ENCODE assay signal across 27 mouse cellular contexts in genomic region chr2:20763511-20764212, GRCm38 (mm10).
DNase-seq lines count a peak whose midpoint lies in the region; ATAC-seq and TF ChIP-seq lines count a peak whose summit lies in the region.
"Had no signal": no experiment of that assay in that cellular context is flagged by ENCODE, and none has a peak within 500 bp of the region (broad histone marks: within the 10 kb centered on the region; RNA-seq: fewer than 3 reads in every experiment).

No protein-coding gene starts in this region.

- TF ChIP-seq CTCF in CH12.LX (conservative IDR thresholded peaks at IDR 0.05 in 1 of 2, IDR thresholded peaks at IDR 0.05 in 1 of 2; ENCODE audit: low read depth in 2 of 2, low read length in 2 of 2), result no peak

- no peak for TF ChIP-seq RAD21 in CH12.LX (IDR thresholded peaks at IDR 0.05; ENCODE audit: low read depth, low read length)

- no peaks in the 10 kb centered on the region for H3K4me1 ChIP-seq in embryonic facial prominence, embryonic 11.5 days (ENCODE audit: control insufficient read depth, insufficient read depth, low read length)
- H3K4me1 ChIP-seq in embryonic facial prominence, embryonic 10.5 days, result peaks cover 11% of the 10 kb centered on the region; the same call in 1 of the 2 replicates
- H3K4me1 ChIP-seq in heart, embryonic 12.5 days (replicated peaks), result peaks cover 22% of the 10 kb centered on the region
- H3K4me1 ChIP-seq in heart, embryonic 10.5 days, result peaks cover 15% of the 10 kb centered on the region; the same call in 1 of the 2 replicates
- peaks cover 8 to 17% of the 10 kb centered on the region in 2 experiments; a peak in 3 of 4 replicates for H3K4me1 ChIP-seq in CH12.LX (ENCODE audit: control insufficient read depth in 1 of 2, insufficient read depth in 2 of 2)
- H3K4me1 ChIP-seq: embryonic facial prominence, embryonic 12.5 days; embryonic facial prominence, embryonic 15.5 days; forebrain, embryonic 15.5 days; hindbrain, embryonic 12.5 days; hindbrain, embryonic 15.5 days had no signal

- no peak for TF ChIP-seq POLR2A in CH12.LX (IDR thresholded peaks at IDR 0.05; ENCODE audit: low read depth, low read length)

- H3K27ac ChIP-seq in embryonic facial prominence, embryonic 11.5 days (replicated peaks; ENCODE audit: low read depth, low read length), result no peak overlapping the region
- H3K27ac ChIP-seq in embryonic facial prominence, embryonic 10.5 days (replicated peaks), result no peak overlapping the region
- H3K27ac ChIP-seq in heart, embryonic 12.5 days (ENCODE audit: poor library complexity, severe bottlenecking), result peak overlapping the region; percentile 24; the same call in 1 of the 2 replicates
- no peak overlapping the region for H3K27ac ChIP-seq in heart, embryonic 10.5 days
- no peak overlapping the region; the same call in 1 of the 2 replicates for H3K27ac ChIP-seq in CH12.LX (ENCODE audit: insufficient read depth, low read depth)
- H3K27ac ChIP-seq: embryonic facial prominence, embryonic 12.5 days; embryonic facial prominence, embryonic 15.5 days; forebrain, embryonic 15.5 days; hindbrain, embryonic 12.5 days; hindbrain, embryonic 15.5 days had no signal

- no peaks in the 10 kb centered on the region; the same call in 1 of the 2 replicates for H3K36me3 ChIP-seq in embryonic facial prominence, embryonic 11.5 days (replicated peaks; ENCODE audit: control insufficient read depth, insufficient read depth, low read depth, low read length)
- peaks cover 24% of the 10 kb centered on the region for H3K36me3 ChIP-seq in embryonic facial prominence, embryonic 10.5 days (replicated peaks)
- no peaks in the 10 kb centered on the region for H3K36me3 ChIP-seq in heart, embryonic 12.5 days
- no peaks in the 10 kb centered on the region for H3K36me3 ChIP-seq in heart, embryonic 10.5 days
- H3K36me3 ChIP-seq in CH12.LX (replicated peaks in 1 of 2; ENCODE audit: control insufficient read depth in 1 of 2, insufficient read depth in 1 of 2, low read length in 1 of 2), result peaks cover 22 to 57% of the 10 kb centered on the region in 2 experiments
- H3K36me3 ChIP-seq: forebrain, embryonic 15.5 days; hindbrain, embryonic 12.5 days; hindbrain, embryonic 15.5 days had no signal

- H3K4me3 ChIP-seq in embryonic facial prominence, embryonic 11.5 days (ENCODE audit: low read depth, low read length), result no peak overlapping the region
- H3K4me3 ChIP-seq in embryonic facial prominence, embryonic 10.5 days, result no peak overlapping the region
- no peak overlapping the region for H3K4me3 ChIP-seq in heart, embryonic 12.5 days
- H3K4me3 ChIP-seq in heart, embryonic 10.5 days, result no peak overlapping the region
- no peak overlapping the region for H3K4me3 ChIP-seq in CH12.LX (replicated peaks in 1 of 3; ENCODE audit: low read depth in 2 of 3, low read length in 2 of 3, poor library complexity in 1 of 3)
- H3K4me3 ChIP-seq: embryonic facial prominence, embryonic 12.5 days; embryonic facial prominence, embryonic 15.5 days; forebrain, embryonic 15.5 days; hindbrain, embryonic 12.5 days; hindbrain, embryonic 15.5 days had no signal

- DNase-seq in embryonic facial prominence, embryonic 11.5 days (ENCODE audit: low spot score), result no peak
- no peak for DNase-seq in embryonic facial prominence, embryonic 10.5 days (ENCODE audit: low spot score)
- DNase-seq in heart, embryonic 10.5 days (ENCODE audit: low spot score), result no peak
- DNase-seq in CH12.LX (ENCODE audit: extremely low read depth), result peak; percentile 47
- DNase-seq in NIH3T3 (ENCODE audit: low read depth), result peak; percentile 6
- DNase-seq in left cerebral cortex, postnatal 36 days (ENCODE audit: low spot score in 2 of 2), result no peak
- DNase-seq: adrenal gland, postnatal 25 days; B cell, adult 2 months; cerebellum, adult 11-12 months; cerebellum, adult 8-10 months; cerebellum, postnatal 10 days; cerebellum, postnatal 36 days; embryo, embryonic 11 days; gastrocnemius, postnatal 14 days; heart, adult 18-20 months; heart, postnatal 14 days; kidney, adult 2 months had no signal

- H3K79me2 ChIP-seq in CH12.LX (replicated peaks; ENCODE audit: control insufficient read depth, extremely low read depth, insufficient read depth, poor library complexity, severe bottlenecking), result no peaks in the 10 kb centered on the region

- 0 out of 2 replicates have a peak, but pooled peaks have one; percentile 29 for ATAC-seq in embryonic facial prominence, embryonic 11.5 days (replicated peaks; ENCODE audit: insufficient number of reproducible peaks, low FRiP score, low TSS enrichment, low read depth)
- ATAC-seq in heart, embryonic 12.5 days (ENCODE audit: insufficient number of reproducible peaks, low FRiP score), result no peak; the same call in 1 of the 2 replicates
- no peak for ATAC-seq in activated CD4-positive, CD25-positive, alpha-beta regulatory T cell, adult 4 months
- ATAC-seq: forebrain, embryonic 15.5 days; intestine, postnatal 0 days; Patski had no signal

- WGBS in embryonic facial prominence, embryonic 11.5 days, result 82% methylated on average over 4 of the region's 4 CpGs
- 87% methylated on average over 4 of the region's 4 CpGs for WGBS in embryonic facial prominence, embryonic 10.5 days
- WGBS in heart, embryonic 12.5 days, result 63% methylated on average over 4 of the region's 4 CpGs
- WGBS in heart, embryonic 10.5 days, result 72% methylated on average over 4 of the region's 4 CpGs

- intact Hi-C loops in left cerebral cortex, postnatal 36 days (cut with DNase I), result no loop called here

- no peaks in the 10 kb centered on the region for H3K27me3 ChIP-seq in embryonic facial prominence, embryonic 11.5 days (ENCODE audit: control insufficient read depth, insufficient read depth, low read length)
- H3K27me3 ChIP-seq in embryonic facial prominence, embryonic 10.5 days (replicated peaks; ENCODE audit: low read depth, poor library complexity, severe bottlenecking), result no peaks in the 10 kb centered on the region
- no peaks in the 10 kb centered on the region for H3K27me3 ChIP-seq in heart, embryonic 12.5 days (replicated peaks)
- no peaks in the 10 kb centered on the region for H3K27me3 ChIP-seq in heart, embryonic 10.5 days (ENCODE audit: insufficient read depth, poor library complexity, severe bottlenecking)
- no peaks in the 10 kb centered on the region for H3K27me3 ChIP-seq in CH12.LX (replicated peaks)
- H3K27me3 ChIP-seq: embryonic facial prominence, embryonic 12.5 days; embryonic facial prominence, embryonic 15.5 days; forebrain, embryonic 15.5 days; hindbrain, embryonic 12.5 days; hindbrain, embryonic 15.5 days; Patski had no signal

- TF ChIP-seq EP300 in CH12.LX (IDR thresholded peaks at IDR 0.05; ENCODE audit: low read length), result 0 out of 2 replicates have a peak, but pooled peaks have one; percentile 18

- H3K4me2 ChIP-seq in embryonic facial prominence, embryonic 11.5 days (ENCODE audit: low read depth, low read length), result no peak overlapping the region
- H3K4me2 ChIP-seq in heart, embryonic 12.5 days, result no peak overlapping the region
- no peak overlapping the region for H3K4me2 ChIP-seq in CH12.LX (ENCODE audit: insufficient read depth, low read depth, poor library complexity, severe bottlenecking)
- H3K4me2 ChIP-seq: embryonic facial prominence, embryonic 12.5 days; embryonic facial prominence, embryonic 15.5 days; forebrain, embryonic 15.5 days; heart, embryonic 11.5 days; hindbrain, embryonic 12.5 days; hindbrain, embryonic 15.5 days had no signal

- no peaks in the 10 kb centered on the region for H3K9me3 ChIP-seq in embryonic facial prominence, embryonic 11.5 days (replicated peaks; ENCODE audit: control insufficient read depth, low read length)
- H3K9me3 ChIP-seq in embryonic facial prominence, embryonic 10.5 days, result no peaks in the 10 kb centered on the region
- no peaks in the 10 kb centered on the region for H3K9me3 ChIP-seq in heart, embryonic 12.5 days (replicated peaks)
- H3K9me3 ChIP-seq in heart, embryonic 10.5 days, result no peaks in the 10 kb centered on the region
- H3K9me3 ChIP-seq in CH12.LX (replicated peaks; ENCODE audit: low read length), result no peaks in the 10 kb centered on the region
- H3K9me3 ChIP-seq: embryonic facial prominence, embryonic 12.5 days; embryonic facial prominence, embryonic 15.5 days; forebrain, embryonic 15.5 days; hindbrain, embryonic 12.5 days; hindbrain, embryonic 15.5 days had no signal

- no peak overlapping the region for H3K9ac ChIP-seq in embryonic facial prominence, embryonic 11.5 days (replicated peaks; ENCODE audit: low read length)
- H3K9ac ChIP-seq in heart, embryonic 12.5 days, result no peak overlapping the region
- no peak overlapping the region for H3K9ac ChIP-seq in CH12.LX (ENCODE audit: insufficient read depth, low read depth)
- H3K9ac ChIP-seq: embryonic facial prominence, embryonic 12.5 days; embryonic facial prominence, embryonic 15.5 days; forebrain, embryonic 15.5 days; hindbrain, embryonic 12.5 days; hindbrain, embryonic 15.5 days had no signal

- in situ Hi-C loops in CH12.LX (cut with MboI; ENCODE audit: low pct_ligation_motif_present, low pct_unique_long_range_greater_than_20kb, low sequenced_read_pairs), result loop anchor here (5.0 kb wide), 1 partner anchor 86 kb away; no protein-coding TSS in a partner anchor

- dilution Hi-C loops in CH12.LX (cut with MboI; ENCODE audit: extremely low pct_ligation_motif_present, extremely low pct_unique_long_range_greater_than_20kb, low sequenced_read_pairs), result no loop called here

TF ChIP-seq in CH12.LX, 34 proteins besides CTCF, POLR2A, EP300 and RAD21:
- TF ChIP-seq JUN (IDR thresholded peaks at IDR 0.05; ENCODE audit: insufficient read depth, low read depth, low read length), result peak; percentile 55
- no peak for TF ChIP-seq SMC3 (IDR thresholded peaks at IDR 0.05; ENCODE audit: low read depth, low read length)
- no peak for TF ChIP-seq MEF2A (IDR thresholded peaks at IDR 0.05; ENCODE audit: borderline replicate concordance, low read depth, low read length)
- TF ChIP-seq MAX (IDR thresholded peaks at IDR 0.05; ENCODE audit: low read length), result 0 out of 2 replicates have a peak, but pooled peaks have one; percentile 35
- TF ChIP-seq E2F4 (IDR thresholded peaks at IDR 0.05; ENCODE audit: insufficient replicate concordance, low read depth, low read length), result no peak
- TF ChIP-seq NRF1 (IDR thresholded peaks at IDR 0.05; ENCODE audit: low read depth, low read length), result no peak
- 0 out of 2 replicates have a peak, but pooled peaks have one; percentile 22 for TF ChIP-seq ETS1 (conservative IDR thresholded peaks at IDR 0.05; ENCODE audit: low read depth, low read length)
- no peak for TF ChIP-seq SIN3A (IDR thresholded peaks at IDR 0.05; ENCODE audit: low read length)
- TF ChIP-seq MAFK (IDR thresholded peaks at IDR 0.05; ENCODE audit: insufficient replicate concordance, low read length), result no peak
- no peak for TF ChIP-seq BHLHE40 (IDR thresholded peaks at IDR 0.05; ENCODE audit: low read depth, low read length)

Comparison
In these comparisons a context has a peak if more than half of its experiments do, and no peak if none do; other contexts are left out.
1. DNase-seq: peak in CH12.LX (single experiment) and NIH3T3 (single experiment); none in embryonic facial prominence, embryonic 11.5 days (single experiment), embryonic facial prominence, embryonic 10.5 days (single experiment), heart, embryonic 10.5 days (single experiment) and left cerebral cortex, postnatal 36 days (0 of 2).